Mouse (Mus musculus) kidney, embryonic 15.5 days (tissue): ENCODE measurements around the gene Socs2. TPM values are rescaled to one million over a fixed set of nuclear protein-coding genes. Genes with fewer than 3 reads are reported as not detected.

ENCODE experiments used
- polyA plus RNA-seq: library from polyadenylated mRNA; unstranded; fragments of >200 nt; fragmentation: Nextera tagmentation; extraction: Ambion mirVana; gene quantifications from 2 replicates; pipeline ENCODE4 v1.2.1, GENCODE M21; 2015

Socs2 gene
- polyA plus RNA-seq, 1 experiment from 2014 or later, result 28.5 TPM

Other genes starting within 250 kb of the Socs2 start
- 7.7 and 9.3 TPM in 2 replicates for gene Cradd, start 93.0 kb downstream of the Socs2 start, polyA plus RNA-seq
- 337 and 354 TPM in 2 replicates for gene Mrpl42, start 84.8 kb upstream of the Socs2 start, polyA plus RNA-seq
- 347 and 381 TPM in 2 replicates for gene Ube2n, start 98.0 kb upstream of the Socs2 start, polyA plus RNA-seq
- gene Nudt4, start 147.0 kb upstream of the Socs2 start, polyA plus RNA-seq, result 113 and 125 TPM in 2 replicates